Mouse (Mus musculus) midbrain, postnatal 0 days (tissue): ENCODE results near the gene Gm13305. TPM values are rescaled to one million over a fixed set of nuclear protein-coding genes. Genes with fewer than 3 reads are reported as not detected.

Source experiments
- polyA plus RNA-seq: library from polyadenylated mRNA; unstranded; fragments of >200 nt; fragmentation: Nextera tagmentation; extraction: Ambion mirVana; gene quantifications from 2 replicates; pipeline ENCODE4 v1.2.1, GENCODE M21; 2015
- total RNA-seq: library from RNA; depleted of rRNA; stranded (reverse); fragments of >200 nt; gene quantifications from 2 replicates; pipeline ENCODE4 v1.2.3, GENCODE M21; 2014; rRNA removed

Gene Gm13305
- total and polyA plus RNA-seq, 2 experiments from 2014 or later, result not detected

Other genes with a start within 250 kb of the Gm13305 start
- 11.9 and 13.7 TPM in 2 replicates for gene Gm20878, start 227.0 kb downstream of the Gm13305 start, total RNA-seq
- 9.3 and 10.0 TPM in 2 replicates for gene Gm20878, start 227.0 kb downstream of the Gm13305 start, polyA plus RNA-seq
- gene Fam205a4, start 202.5 kb downstream of the Gm13305 start, total RNA-seq, result 1.6 and 2.2 TPM in 2 replicates
- 1.5 and 1.7 TPM in 2 replicates for gene Fam205a4, start 202.5 kb downstream of the Gm13305 start, polyA plus RNA-seq
- 1.3 and 4.7 TPM in 2 replicates for gene Gm21093, start 133.9 kb downstream of the Gm13305 start, total RNA-seq
- 0.39 TPM in 1 of 2 replicates, not detected in the other for gene Gm21093, start 133.9 kb downstream of the Gm13305 start, polyA plus RNA-seq
- gene Gm3893, start 77.4 kb downstream of the Gm13305 start, total RNA-seq, result not detected in 2 replicates
- not detected in 2 replicates for gene Gm3893, start 77.4 kb downstream of the Gm13305 start, polyA plus RNA-seq
- gene Gm13304, start 53.8 kb downstream of the Gm13305 start, total RNA-seq, result not detected in 2 replicates
- gene Gm13304, start 53.8 kb downstream of the Gm13305 start, polyA plus RNA-seq, result 0.23 TPM in 1 of 2 replicates, not detected in the other
- gene Gm13306, start 15.2 kb downstream of the Gm13305 start, total RNA-seq, result 2.0 and 5.5 TPM in 2 replicates
- 6.3 and 10.6 TPM in 2 replicates for gene Gm13306, start 15.2 kb downstream of the Gm13305 start, polyA plus RNA-seq
- gene Gm10600, start 72.0 kb upstream of the Gm13305 start, total RNA-seq, result not detected in 2 replicates
- not detected in 2 replicates for gene Gm10600, start 72.0 kb upstream of the Gm13305 start, polyA plus RNA-seq
- 1.3 TPM in 1 of 2 replicates, not detected in the other for gene Ccl21b, start 87.2 kb upstream of the Gm13305 start, total RNA-seq
- not detected in 2 replicates for gene Ccl21b, start 87.2 kb upstream of the Gm13305 start, polyA plus RNA-seq
- not detected in 2 replicates for gene Gm21953, start 125.7 kb upstream of the Gm13305 start, total RNA-seq
- not detected in 2 replicates for gene Gm21953, start 125.7 kb upstream of the Gm13305 start, polyA plus RNA-seq
- 0.11 and 0.85 TPM in 2 replicates for gene Fam205a3, start 149.7 kb upstream of the Gm13305 start, total RNA-seq
- gene Fam205a3, start 149.7 kb upstream of the Gm13305 start, polyA plus RNA-seq, result not detected in 2 replicates